Mouse (Mus musculus) kidney, adult 2 months (tissue): ENCODE results near the gene Mt4. TPM values are rescaled to one million over a fixed set of nuclear protein-coding genes. Genes with fewer than 3 reads are reported as not detected.
"Not testable (repeated sequence)": the region's sequence is repeated elsewhere in the genome, so short reads cannot be mapped to it uniquely, and the experiment has no call there.

ENCODE experiments used
- DNase-seq: peaks from one replicate; pipeline ENCODE4 v3.0.0; 2021
- H3K27ac ChIP-seq: fragments of 200-500 bp; 2 replicates; pipeline ENCODE4 v1.5.1; 2012; ENCODE audit warnings: low read depth, low read length, control low read depth, inconsistent platforms; ENCODE audit not compliant: insufficient read depth
- H3K27me3 ChIP-seq: fragments of 200-500 bp; replicated peaks from 2 replicates; pipeline ENCODE4 v1.6.1; 2012; ENCODE audit warnings: mild to moderate bottlenecking, moderate library complexity, low read length, inconsistent platforms; ENCODE audit not compliant: control insufficient read depth, insufficient read depth
- H3K36me3 ChIP-seq: fragments of 200-500 bp; 2 replicates; pipeline ENCODE4 v1.6.1; 2012; ENCODE audit warnings: mild to moderate bottlenecking, moderate library complexity, low read length, inconsistent platforms; ENCODE audit not compliant: control insufficient read depth, insufficient read depth
- H3K4me1 ChIP-seq: fragments of 200-500 bp; 2 replicates; pipeline ENCODE4 v1.6.1; 2011; ENCODE audit warnings: low read length; ENCODE audit not compliant: control insufficient read depth, insufficient read depth
- H3K4me3 ChIP-seq: fragments of 200-500 bp; 2 replicates; pipeline ENCODE4 v1.5.1; 2011; ENCODE audit warnings: mild to moderate bottlenecking, low read depth, low read length, control low read depth; ENCODE audit not compliant: insufficient read depth
- CTCF ChIP-seq: fragments of 200-500 bp; conservative IDR thresholded peaks from 2 replicates; pipeline ENCODE4 v1.5.1; 2011; ENCODE audit warnings: low read depth, mild to moderate bottlenecking, control low read depth, low read length, moderate library complexity, mixed read lengths; ENCODE audit not compliant: insufficient read depth, insufficient read length
- POLR2A ChIP-seq: fragments of 200-500 bp; IDR thresholded peaks from one replicate; pipeline ENCODE4 v1.6.1; 2011; ENCODE audit warnings: low read depth, low read length, control low read depth
- WGBS: fragments of 180-500 bp; shearing (Covaris S2); methylation state at CpG from one replicate; pipeline ENCODE4 v1.1.7; 2018; 5-methylcytosine and 5-hydroxymethylcytosine counted together
- polyA plus RNA-seq: library from polyadenylated mRNA; depleted of rRNA; stranded (reverse); fragments of >200 nt; gene quantifications from 2 replicates; pipeline ENCODE4 v1.2.3, GENCODE M21; 2012

Mt4 gene
- polyA plus RNA-seq, 1 experiment = not detected

GRCm38 (mm10) chr8:94118776-94119430 is 18.1 kb upstream of the Mt4 start:
- WGBS = 9% methylated on average over 6 of the region's 6 CpGs
- Histone ChIP-seq H3K27ac (no peak overlapping the region), H3K4me1 (no peaks in the 10 kb centered on the region), H3K36me3 (no peaks in the 10 kb centered on the region), H3K4me3 (no peak overlapping the region), H3K27me3 (no peaks in the 10 kb centered on the region; the same call in 1 of the 2 replicates)
- DNase-seq = peak; percentile 39
- TF ChIP-seq POLR2A (no peak), CTCF (no peak)

DNA sequence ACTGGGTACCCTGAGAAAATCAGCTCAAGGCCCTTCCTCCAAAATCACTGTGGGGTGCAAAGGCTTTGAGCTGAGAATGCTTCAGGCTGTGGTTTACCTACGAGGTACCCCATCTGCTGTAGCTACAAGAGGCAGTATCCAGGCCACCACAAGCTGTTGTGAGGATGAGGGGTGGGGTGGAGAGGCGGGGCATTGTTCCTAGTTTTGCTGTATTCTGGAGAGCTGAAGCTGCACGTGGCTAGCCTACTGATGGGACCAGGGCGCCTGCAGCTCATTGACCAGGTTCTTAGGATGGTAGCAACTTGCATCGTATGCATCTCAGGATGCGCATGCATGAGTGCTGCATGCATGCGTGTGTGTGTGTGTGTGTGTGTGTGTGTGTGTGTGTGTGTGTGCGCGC is 15.4 kb upstream of the Mt4 start:
- no peak overlapping the region for H3K27ac ChIP-seq
- H3K4me1 ChIP-seq = no peaks in the 10 kb centered on the region
- H3K4me3 ChIP-seq = no peak overlapping the region
- H3K27me3 ChIP-seq = no peaks in the 10 kb centered on the region; the same call in 1 of the 2 replicates
- DNase-seq = no peak
- H3K36me3 ChIP-seq = no peaks in the 10 kb centered on the region
- WGBS = 85% methylated on average over 9 of the region's 9 CpGs
- TF ChIP-seq POLR2A = no peak
- no peak for TF ChIP-seq CTCF

GRCm38 (mm10) chr8:94122711-94123468 is 14.1 kb upstream of the Mt4 start:
- Histone ChIP-seq H3K36me3 (no peaks in the 10 kb centered on the region), H3K27me3 (no peaks in the 10 kb centered on the region; the same call in 1 of the 2 replicates), H3K4me3 (no peak overlapping the region), H3K4me1 (no peaks in the 10 kb centered on the region), H3K27ac (no peak overlapping the region)
- TF ChIP-seq POLR2A (no peak), CTCF (no peak)
- DNase-seq = no peak
- WGBS = 32% methylated on average over 8 of the region's 8 CpGs

- H3K36me3 ChIP-seq = no peaks in the 10 kb centered on the region
- TF ChIP-seq POLR2A (no peak), CTCF (no peak)
- H3K4me1 ChIP-seq = no peaks in the 10 kb centered on the region
- no peak overlapping the region for H3K4me3 ChIP-seq
- no peak overlapping the region for H3K27ac ChIP-seq
- no peak for DNase-seq
- H3K27me3 ChIP-seq = no peaks in the 10 kb centered on the region
- 41% methylated on average over 6 of the region's 6 CpGs for WGBS
Measured at GRCm38 (mm10) chr8:94127711-94128110, 9.3 kb upstream of the Mt4 start.

DNA sequence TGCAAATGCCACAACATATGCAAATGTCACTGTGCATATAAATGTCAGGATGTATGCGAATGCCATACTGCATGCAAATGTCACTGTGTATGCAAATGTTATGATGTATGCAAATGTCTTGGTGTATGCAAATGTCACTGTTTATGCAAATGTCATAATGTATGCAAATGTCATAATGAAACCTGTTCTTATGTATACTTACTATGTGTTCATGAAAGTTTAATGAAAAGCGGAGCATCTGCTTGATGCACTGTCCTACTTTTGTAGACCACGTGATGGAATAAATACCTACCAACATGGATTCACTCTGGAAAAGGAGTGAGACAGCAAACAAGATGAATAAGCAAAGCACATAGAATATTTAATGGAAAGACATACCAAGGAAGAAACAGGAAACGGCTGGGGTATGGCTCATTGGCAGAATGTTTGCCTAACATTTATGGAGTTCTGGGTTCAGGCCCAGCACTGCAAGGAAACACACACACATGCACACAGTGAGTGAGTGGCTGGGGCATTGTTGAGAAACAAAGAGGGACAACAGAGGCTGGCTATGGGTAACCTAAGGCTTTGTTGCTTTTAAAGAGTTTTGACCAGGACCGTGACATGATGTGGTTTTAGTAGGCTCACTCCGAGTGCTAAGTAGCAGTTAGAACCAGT is 7.7 kb upstream of the Mt4 start:
- WGBS = 91% methylated on average over 6 of the region's 6 CpGs

DNA sequence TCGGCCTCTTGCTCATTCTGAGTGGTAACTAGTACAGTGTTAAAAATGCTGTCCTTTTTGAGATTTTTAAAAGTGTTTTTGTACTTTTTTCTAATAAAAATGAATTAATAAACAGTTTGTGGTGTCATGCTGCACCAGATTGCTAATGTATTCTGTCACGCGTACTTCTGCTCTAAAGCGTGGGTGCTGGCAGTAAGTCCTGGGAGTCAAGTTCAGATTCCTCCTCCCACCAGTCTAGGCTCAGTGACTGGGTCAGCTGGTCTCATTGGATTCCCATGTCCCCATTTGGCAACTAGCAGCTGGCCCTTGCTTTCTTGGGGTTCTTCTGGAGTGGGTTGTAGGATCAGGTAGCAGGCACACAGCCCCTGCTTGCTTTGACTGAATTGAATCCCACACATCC is 6.9 kb upstream of the Mt4 start:
- Histone ChIP-seq H3K4me1 (no peaks in the 10 kb centered on the region), H3K4me3 (no peak overlapping the region), H3K27ac (no peak overlapping the region), H3K36me3 (no peaks in the 10 kb centered on the region), H3K27me3 (no peaks in the 10 kb centered on the region)
- TF ChIP-seq POLR2A (no peak), CTCF (no peak)
- no peak for DNase-seq
- WGBS = 77% methylated on average over 4 of the region's 4 CpGs

More for the DNA sequence above, 7.7 kb upstream of the Mt4 start:
- Histone ChIP-seq H3K4me3 (no peak overlapping the region), H3K36me3 (no peaks in the 10 kb centered on the region), H3K4me1 (no peaks in the 10 kb centered on the region), H3K27ac (no peak overlapping the region), H3K27me3 (no peaks in the 10 kb centered on the region)
- no peak for DNase-seq
- no peak for TF ChIP-seq CTCF
- no peak for TF ChIP-seq POLR2A

- no peaks in the 10 kb centered on the region for H3K27me3 ChIP-seq
- no peaks in the 10 kb centered on the region for H3K4me1 ChIP-seq
- 72% methylated on average over 5 of the region's 5 CpGs for WGBS
- DNase-seq = no peak
- TF ChIP-seq CTCF (no peak), POLR2A (no peak)
- no peaks in the 10 kb centered on the region for H3K36me3 ChIP-seq
- H3K27ac ChIP-seq = no peak overlapping the region
- no peak overlapping the region for H3K4me3 ChIP-seq
Measured at GRCm38 (mm10) chr8:94132096-94132495, 4.9 kb upstream of the Mt4 start.

- not testable (repeated sequence) for H3K27me3 ChIP-seq, H3K4me1 ChIP-seq, DNase-seq, H3K4me3 ChIP-seq, H3K36me3 ChIP-seq, H3K27ac ChIP-seq
- WGBS = 34% methylated on average over 3 of the region's 3 CpGs
Measured at GRCm38 (mm10) chr8:94134601-94135000, 2.4 kb upstream of the Mt4 start.
